Mouse (Mus musculus): Measurements from ENCODE around the gene Olfr573-ps1.

Olfr573-ps1 gene

DNA sequence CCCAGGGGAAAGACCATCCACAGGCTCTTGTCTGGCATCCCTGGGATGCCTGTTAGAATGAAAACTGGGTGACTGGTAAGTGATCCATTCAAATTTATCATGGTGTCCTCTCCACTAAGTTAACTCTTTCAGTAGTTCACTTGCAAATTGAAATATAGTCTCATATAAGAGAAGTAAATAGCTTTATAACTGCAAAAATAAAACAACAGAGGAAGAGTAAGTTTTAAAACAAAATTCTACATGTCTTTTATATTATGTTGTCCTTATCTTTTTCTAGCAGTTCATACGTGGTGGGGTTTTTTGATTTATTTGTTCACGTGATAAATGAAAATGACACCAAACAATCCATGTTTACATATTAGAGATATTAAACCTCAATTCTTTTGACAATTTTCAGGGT lies at the start of gene Olfr573-ps1:
Gene Olfr573-ps1, minus strand, starts transcription at position 101 of the 400 bp plus-strand sequence.
- no peak for DNase-seq (ENCODE audit: low spot score)

DNA sequence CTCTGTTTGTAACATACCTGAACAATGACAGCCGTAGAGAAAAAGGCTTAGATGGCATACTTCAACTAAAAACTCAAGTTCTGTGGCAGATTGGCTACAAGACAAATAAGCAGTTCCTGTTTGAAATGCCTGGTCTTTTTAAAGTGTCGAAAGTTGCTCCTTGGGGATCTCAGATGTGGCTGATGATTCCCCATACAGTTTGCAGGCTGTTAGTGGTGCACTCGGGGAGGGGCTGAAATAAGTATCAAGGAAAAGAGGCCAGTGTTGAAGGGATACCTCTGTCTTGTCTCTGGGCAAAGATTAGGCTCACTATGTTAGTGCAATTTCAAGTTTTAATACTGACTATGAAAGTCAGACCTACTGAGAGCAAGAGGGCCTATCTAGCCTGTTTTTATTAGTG lies 46.8 kb upstream of the Olfr573-ps1 start, which contains the start of gene Olfr578:
Gene Olfr578, minus strand, starts transcription at position 101 of the 400 bp plus-strand sequence.
- DNase-seq (ENCODE audit: low spot score) = no peak

DNA sequence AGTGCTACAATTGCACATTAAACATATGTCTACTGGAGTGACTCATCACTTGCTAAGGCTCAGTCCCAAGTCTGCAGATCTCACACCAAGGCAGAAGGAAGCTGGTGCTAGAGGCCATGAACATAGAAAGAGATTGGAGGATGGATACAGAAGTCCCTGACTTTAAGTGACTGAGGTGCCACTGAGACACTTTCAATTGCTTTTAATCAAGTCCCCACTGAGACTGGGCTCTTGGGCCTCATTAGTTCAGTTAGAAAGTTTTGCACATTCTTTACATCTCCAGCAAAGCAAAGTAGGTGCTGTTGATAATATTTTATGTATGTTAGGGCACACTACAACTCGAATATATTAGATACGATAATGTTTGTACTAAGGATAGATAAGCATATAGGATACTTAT lies 33.5 kb upstream of the Olfr573-ps1 start, which contains the start of gene Olfr577:
Gene Olfr577, minus strand, starts transcription at position 101 of the 400 bp plus-strand sequence.
- DNase-seq (ENCODE audit: low spot score) = no peak

DNA sequence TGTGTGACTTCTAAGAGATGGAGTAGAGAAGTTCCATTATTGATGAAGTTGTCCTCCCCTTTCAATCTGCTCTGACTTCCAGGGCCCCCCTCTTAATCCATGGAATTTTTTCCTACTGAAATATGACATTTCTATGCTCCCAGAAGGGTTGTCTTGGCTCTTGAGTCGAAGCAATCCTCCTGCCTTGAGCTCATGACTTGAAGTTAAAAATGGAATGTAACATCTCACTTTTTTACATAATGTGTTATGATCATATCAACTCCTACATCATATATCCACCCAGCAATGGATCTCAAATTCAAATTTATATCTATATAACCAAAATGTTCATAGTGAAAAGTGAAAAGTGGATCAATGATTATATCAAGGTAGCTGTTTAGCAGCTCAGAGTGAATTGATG lies 32.0 kb upstream of the Olfr573-ps1 start:
- DNase-seq (ENCODE audit: low spot score) = no peak

DNA sequence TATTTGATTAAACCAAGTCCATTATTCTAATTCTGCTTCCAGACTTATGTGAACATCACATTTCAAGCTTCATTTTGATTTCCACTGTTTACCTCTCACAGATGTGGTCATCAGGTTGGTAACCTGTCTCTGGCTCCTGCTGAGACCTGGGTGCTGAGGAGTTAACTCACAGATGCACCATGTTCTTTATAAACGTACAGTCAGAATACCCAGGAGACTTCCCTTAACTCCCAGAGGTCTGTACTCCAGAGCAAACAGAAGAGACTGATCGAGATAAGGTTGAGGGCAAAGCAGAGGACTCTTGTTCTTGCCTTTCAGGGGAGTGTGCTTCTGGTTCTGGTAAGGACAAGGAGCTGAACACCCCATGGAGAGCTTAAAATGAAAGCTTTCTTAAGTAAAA lies 20.0 kb upstream of the Olfr573-ps1 start, which contains the start of gene Olfr576:
Gene Olfr576, plus strand, starts transcription at position 301 of the 400 bp plus-strand sequence.
- DNase-seq (ENCODE audit: low spot score) = no peak

DNA sequence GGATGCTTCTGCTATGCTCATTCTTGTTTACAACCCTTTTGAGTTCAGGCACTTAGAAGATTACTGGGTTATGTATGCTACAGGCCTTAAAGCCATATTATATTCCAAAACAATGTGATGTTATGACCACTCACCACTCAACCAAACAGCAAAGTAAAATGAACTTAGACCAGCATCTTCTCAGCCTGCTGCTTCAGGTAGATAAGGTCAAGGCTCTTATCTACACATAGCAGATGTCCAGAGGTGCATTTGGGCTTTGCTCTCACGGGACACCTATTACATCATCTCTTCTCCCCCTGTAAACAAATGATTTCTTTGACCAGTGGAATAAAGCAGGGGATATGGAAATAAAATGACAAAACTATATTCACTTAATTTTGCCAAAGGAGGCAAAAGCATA lies 16.2 kb upstream of the Olfr573-ps1 start, which contains the start of gene Olfr575:
Gene Olfr575, minus strand, starts transcription at position 183 of the 400 bp plus-strand sequence.
- DNase-seq (ENCODE audit: low spot score) = no peak

DNA sequence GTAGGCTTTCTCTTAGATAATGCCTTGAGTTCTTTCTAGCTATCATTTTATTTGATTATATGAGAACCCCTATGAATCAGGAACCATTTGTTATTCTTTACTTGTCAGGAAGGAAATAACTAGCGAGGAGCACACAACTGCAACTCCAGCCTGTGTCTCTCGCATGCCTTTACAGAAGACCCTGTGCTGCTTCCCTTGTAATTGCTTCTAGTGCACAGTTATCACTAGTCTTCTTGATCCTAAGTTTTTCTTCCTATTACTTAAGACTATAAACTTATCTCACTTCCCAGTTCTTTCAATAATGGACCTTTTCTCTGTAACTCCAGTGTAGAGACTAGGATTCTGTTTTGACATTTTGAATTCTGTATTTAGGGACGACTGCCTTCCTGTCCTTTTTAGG lies 15.8 kb upstream of the Olfr573-ps1 start:
- no peak for DNase-seq (ENCODE audit: low spot score)

DNA sequence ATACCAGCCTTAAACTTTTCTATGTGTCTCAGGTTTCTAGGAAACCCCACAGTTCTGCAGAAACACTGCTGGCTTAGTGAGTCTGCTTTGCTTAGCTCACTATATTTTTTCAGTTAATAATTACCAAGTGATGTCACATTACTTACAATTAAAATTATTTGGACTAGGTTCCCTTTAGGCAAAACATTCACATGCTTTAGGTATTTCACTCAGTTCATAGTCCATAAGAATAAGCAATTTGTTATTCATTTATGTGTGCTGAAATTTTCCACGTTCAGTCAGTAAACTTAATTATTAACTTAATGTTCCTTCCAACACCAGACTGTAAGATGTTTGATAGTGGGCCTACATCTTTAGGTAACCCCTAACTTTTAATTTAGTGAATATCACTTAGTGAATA lies 8.4 kb upstream of the Olfr573-ps1 start:
- DNase-seq (ENCODE audit: low spot score) = no peak

DNA sequence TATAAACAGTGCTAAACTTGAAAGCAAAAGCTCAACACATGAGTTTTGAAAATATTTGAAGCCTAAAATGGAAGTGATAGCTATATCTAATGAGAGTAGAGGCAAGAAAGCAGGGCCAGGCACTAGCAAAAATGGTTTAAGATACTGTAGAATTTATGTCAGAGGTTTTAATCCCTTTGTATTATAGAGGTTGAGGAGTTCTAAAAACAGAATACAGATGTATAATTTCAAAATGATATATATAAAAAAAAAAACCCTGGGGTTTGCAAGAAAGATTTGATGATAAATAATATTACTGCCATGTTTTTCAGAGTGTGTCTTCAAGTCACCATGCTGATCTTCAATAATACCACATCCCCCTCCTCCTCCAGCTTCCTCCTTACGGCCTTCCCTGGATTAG lies 5.8 kb upstream of the Olfr573-ps1 start, which contains the start of gene Olfr574:
Gene Olfr574, plus strand, starts transcription at position 301 of the 400 bp plus-strand sequence.
- no peak for DNase-seq (ENCODE audit: low spot score)

DNA sequence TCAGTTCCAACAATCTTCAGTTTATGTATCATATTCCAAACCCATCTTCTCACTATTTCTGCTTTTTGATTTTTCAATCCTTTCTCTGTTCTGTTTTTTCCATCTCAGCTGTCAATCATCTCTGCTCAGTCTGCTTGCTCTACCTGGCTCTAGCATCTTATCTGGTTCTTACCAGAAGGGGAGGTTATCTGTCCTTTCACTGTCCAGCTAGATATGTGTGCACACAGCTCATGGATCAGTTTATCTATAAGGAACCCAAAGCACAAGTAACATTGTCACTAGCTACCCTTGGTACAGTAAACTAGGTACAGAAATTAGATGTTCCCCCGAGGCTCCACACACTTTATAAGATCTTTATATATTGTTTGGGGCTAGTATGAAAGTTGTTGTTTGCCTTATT lies 1.0 kb upstream of the Olfr573-ps1 start:
- no peak for DNase-seq (ENCODE audit: low spot score)

DNA sequence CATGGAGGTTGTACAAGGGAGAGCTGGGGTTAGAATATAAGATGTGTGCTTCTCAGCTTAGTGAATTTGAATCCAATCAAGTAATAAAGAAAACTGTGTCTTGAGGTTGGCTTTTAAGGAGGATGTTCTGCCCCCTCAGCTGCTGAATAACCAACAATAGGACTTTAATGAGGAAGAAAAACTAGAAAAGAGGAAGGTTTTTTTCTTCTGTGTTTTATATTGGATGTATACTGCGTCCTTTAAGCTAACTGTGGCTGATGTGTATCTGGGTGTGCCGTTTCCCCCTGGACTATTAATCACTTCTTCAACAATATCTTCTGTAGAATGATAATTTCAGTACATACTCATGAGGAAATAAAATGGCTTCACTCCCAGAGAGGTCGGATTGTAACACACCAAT lies 15.3 kb downstream of the Olfr573-ps1 start:
- no peak for DNase-seq (ENCODE audit: low spot score)

DNA sequence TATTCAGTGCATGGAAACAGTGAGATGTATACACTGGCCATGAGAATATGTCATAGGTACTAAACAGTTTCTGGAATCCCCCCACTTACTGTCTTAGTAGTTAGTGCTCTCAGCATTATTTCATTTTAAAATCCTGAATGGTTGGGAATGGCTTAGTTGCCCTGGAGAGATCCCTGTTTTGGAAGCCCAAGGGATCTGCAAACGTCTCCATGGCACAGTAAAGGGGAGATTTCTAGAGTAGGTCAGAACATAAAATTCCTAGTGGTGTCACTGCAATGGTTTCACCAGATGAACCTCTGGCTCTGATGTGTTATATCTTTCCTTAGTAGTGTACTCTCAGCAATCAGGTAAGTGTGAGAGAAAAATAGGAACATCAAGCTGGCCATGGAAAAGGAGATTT lies 18.3 kb downstream of the Olfr573-ps1 start, which contains the start of gene Olfr572:
Gene Olfr572, plus strand, starts transcription at position 301 of the 400 bp plus-strand sequence.
- DNase-seq (ENCODE audit: low spot score) = no peak

DNA sequence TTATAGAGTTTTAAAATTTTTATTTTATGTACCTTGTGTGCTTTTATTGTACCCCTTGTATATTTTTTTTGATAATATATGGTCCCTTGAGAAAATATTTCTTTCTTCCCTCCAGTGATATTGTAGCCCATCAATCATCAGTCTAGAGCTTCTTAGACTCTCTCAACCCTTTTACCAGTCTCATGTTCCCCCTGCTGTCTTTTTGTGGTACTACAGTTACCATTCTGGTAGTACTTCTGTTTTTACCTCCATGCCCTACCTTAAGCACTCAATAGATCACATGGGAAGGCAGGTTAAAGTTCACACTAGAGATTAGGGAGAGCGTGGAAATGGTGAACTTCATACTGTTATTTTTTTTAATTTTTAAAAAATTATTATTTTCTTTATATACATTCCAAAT lies 22.7 kb downstream of the Olfr573-ps1 start:
- DNase-seq (ENCODE audit: low spot score) = no peak

DNA sequence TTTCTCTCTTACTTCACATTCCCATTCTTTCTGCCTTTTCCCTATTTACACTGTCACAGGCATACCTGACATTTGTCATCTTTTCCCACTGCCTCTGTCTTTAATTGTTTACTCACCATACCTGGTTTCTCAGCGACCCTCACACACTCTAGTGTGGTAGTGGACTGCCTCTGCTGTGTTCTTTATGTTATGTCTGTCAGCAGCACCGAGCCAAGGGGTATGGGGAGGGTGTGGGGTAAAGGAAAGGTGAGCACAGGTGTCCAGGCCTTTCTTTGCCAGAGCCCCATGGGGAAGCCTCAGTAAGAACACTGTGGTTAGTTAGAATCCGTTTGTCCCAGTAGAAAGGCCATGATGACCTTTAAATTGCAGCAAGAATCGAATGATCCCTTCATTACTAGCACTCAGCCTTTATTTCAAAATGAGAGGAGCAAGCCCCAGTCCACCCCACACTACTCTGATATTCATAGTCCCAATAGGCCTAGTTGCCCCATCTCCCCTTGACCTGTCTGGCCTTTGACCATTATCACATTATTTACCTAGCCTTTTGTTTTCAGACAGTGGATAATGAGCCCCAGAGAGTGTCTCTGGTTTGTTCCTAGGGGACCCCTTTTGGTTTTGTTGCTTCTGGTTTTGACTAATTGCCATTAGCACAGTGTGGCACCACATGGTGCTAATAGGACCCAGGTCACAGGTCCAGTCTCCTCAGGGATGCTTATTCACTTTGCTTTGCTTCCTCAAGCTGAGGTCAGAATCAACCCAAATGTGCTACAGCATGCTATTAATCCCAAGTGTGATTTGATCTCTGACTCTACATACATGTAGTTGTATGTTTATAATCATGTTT lies 25.1 kb downstream of the Olfr573-ps1 start, which contains the start of gene Olfr571:
Gene Olfr571, minus strand, starts transcription at position 505 of the 844 bp plus-strand sequence.
- DNase-seq (ENCODE audit: low spot score) = no peak

DNA sequence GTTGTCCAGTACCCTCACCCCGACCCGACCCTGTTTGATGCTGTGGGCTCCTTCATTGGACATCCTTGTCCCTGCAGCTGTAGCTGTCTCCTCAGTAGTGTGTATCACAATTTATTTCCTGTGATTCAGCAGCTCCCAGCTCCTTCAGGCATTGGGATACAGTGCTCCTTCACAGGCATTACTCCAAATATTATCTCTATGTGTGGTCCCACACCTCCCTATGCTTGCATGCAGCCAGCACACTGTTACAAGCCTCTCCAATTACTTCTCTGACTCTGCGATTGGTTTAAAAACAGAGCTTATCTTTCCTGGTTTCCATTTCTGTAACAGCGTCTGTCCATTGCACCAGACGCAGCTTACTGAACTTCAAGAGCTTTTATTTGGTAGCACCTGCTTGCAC lies 26.0 kb downstream of the Olfr573-ps1 start:
- no peak for DNase-seq (ENCODE audit: low spot score)

DNA sequence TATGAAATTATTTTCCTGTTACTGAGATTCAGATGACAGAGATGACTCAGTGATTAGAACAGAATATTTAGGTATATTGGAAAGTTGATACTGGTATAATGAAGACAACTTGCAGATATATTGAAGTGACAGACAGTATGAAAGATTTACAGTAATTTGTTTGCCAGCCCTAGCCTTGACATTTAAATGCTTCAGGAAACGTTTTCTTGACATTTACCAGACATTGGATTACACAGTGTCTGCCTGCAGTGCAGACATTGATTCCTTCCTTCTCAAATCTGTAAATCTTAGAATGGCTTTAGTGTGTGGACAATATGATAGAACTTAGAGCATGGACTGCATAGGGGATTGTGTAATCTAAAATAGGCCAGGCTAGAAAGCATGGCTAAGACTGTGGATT lies 27.1 kb downstream of the Olfr573-ps1 start:
- no peak for DNase-seq (ENCODE audit: low spot score)

Measured in ovary, postnatal 10 days (tissue).